Mouse (Mus musculus): ENCODE data around the gene Acd.

DNA sequence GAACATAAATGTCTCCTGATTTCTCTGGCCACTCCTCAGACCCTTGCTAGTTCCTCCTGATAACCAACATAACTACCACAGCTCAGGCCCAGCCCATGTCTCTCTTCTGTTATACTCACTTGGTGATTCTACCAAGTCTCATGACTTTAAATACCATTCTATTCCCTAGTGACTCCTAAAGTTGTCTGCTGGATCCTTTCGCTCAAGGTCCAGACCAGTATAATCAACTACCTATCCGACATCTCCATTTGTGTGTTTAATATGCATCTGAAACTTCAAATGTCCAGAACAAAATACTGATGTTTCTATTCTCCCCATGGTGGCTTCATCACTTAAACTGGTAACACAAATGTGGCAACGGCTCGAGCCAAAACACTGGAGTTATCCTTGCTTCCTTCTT, 42.4 kb upstream of the Acd start:
- TF ChIP-seq EP300 (IDR thresholded peaks at IDR 0.05; ENCODE audit: low read depth) (no peak), CTCF (IDR thresholded peaks at IDR 0.05; ENCODE audit: low read depth) (no peak)

All from liver, postnatal 0 days (tissue).